Mouse (Mus musculus) testis, adult 2 months (tissue): ENCODE data around the gene Gabra1.

Source experiments
- CTCF ChIP-seq: fragments of 200-500 bp; IDR thresholded peaks from 2 replicates; pipeline ENCODE4 v1.5.1; 2012; ENCODE audit warnings: low read depth, mild to moderate bottlenecking, inconsistent platforms, low read length, moderate library complexity; ENCODE audit not compliant: control insufficient read depth, insufficient read depth, insufficient replicate concordance
- POLR2A ChIP-seq: fragments of 200-500 bp; IDR thresholded peaks from 2 replicates; pipeline ENCODE4 v1.6.1; 2012; ENCODE audit warnings: low read depth, mild to moderate bottlenecking, inconsistent platforms, low read length, moderate library complexity; ENCODE audit not compliant: control insufficient read depth

DNA sequence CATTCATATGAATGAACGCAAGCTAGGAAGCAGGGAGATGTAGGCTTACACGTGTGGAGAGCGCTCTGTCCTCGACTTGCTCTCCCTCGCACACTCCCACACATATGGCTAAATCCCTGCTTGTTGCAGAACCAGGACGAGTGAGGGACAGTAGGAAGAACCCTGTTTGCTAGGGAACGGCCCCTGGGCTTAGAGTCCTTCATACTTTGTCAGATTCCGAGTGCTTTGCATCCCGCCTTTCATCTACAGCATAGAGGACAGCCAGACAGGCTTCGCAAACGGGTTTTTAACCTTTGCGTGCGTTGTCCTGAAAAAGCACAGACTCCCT lies at the start of gene Gabra1:
- TF ChIP-seq CTCF, result no peak
- TF ChIP-seq POLR2A, result no peak
